Mouse (Mus musculus): ENCODE data around the gene Plxnd1. TPM values are rescaled to one million over a fixed set of nuclear protein-coding genes. Genes with fewer than 3 reads are reported as not detected.

The Plxnd1 gene
- polyA plus RNA-seq, 1 experiment from 2014 or later = 18.8 TPM

- H3K4me3 ChIP-seq (ENCODE audit: low read depth, low read length) = no peak overlapping the region
- no peaks in the 10 kb centered on the region for H3K36me3 ChIP-seq (ENCODE audit: control insufficient read depth, insufficient read depth, low read length)
- no peak for ATAC-seq (ENCODE audit: low FRiP score)
- no peak overlapping the region for H3K4me2 ChIP-seq (replicated peaks; ENCODE audit: low read depth, low read length)
- H3K9ac ChIP-seq (ENCODE audit: low read depth, low read length) = no peak overlapping the region
- H3K4me1 ChIP-seq (replicated peaks; ENCODE audit: control insufficient read depth, insufficient read depth, low read length) = peaks cover 21% of the 10 kb centered on the region
- no peak for DNase-seq (ENCODE audit: low spot score)
- no peaks in the 10 kb centered on the region for H3K9me3 ChIP-seq (ENCODE audit: control insufficient read depth, low read length)
- H3K27me3 ChIP-seq (ENCODE audit: control insufficient read depth, insufficient read depth, low read length) = peaks cover 31% of the 10 kb centered on the region
- WGBS = 70% methylated on average over 4 of the region's 4 CpGs
- H3K27ac ChIP-seq (ENCODE audit: low read depth, low read length) = no peak overlapping the region
These were observed 731 bp upstream of the Plxnd1 start for GRCm38 (mm10) chr6:115995531-115995941.

- no peak for ATAC-seq (ENCODE audit: low FRiP score)
- H3K27ac ChIP-seq (ENCODE audit: low read depth, low read length) = 0 out of 2 replicates have a peak overlapping the region, but pooled peaks have one; percentile 17
- H3K4me3 ChIP-seq (ENCODE audit: low read depth, low read length) = peak overlapping the region; percentile 46
- DNase-seq (ENCODE audit: low spot score) = peak; percentile 50
- WGBS = 2% methylated on average over 84 of the region's 93 CpGs
- no peaks in the 10 kb centered on the region for H3K36me3 ChIP-seq (ENCODE audit: control insufficient read depth, insufficient read depth, low read length)
- peaks cover 31% of the 10 kb centered on the region for H3K27me3 ChIP-seq (ENCODE audit: control insufficient read depth, insufficient read depth, low read length)
- H3K4me2 ChIP-seq (replicated peaks; ENCODE audit: low read depth, low read length) = peak overlapping the region; percentile 84
- peaks cover 21% of the 10 kb centered on the region for H3K4me1 ChIP-seq (replicated peaks; ENCODE audit: control insufficient read depth, insufficient read depth, low read length)
- peak overlapping the region; percentile 40; the same call in 1 of the 2 replicates for H3K9ac ChIP-seq (ENCODE audit: low read depth, low read length)
- H3K9me3 ChIP-seq (ENCODE audit: control insufficient read depth, low read length) = no peaks in the 10 kb centered on the region
These were observed 494 bp downstream of the Plxnd1 start for GRCm38 (mm10) chr6:115994146-115994876.

- peaks cover 31% of the 10 kb centered on the region for H3K27me3 ChIP-seq (ENCODE audit: control insufficient read depth, insufficient read depth, low read length)
- ATAC-seq (ENCODE audit: low FRiP score) = no peak
These were observed 1.2 kb downstream of the Plxnd1 start for GRCm38 (mm10) chr6:115993463-115994145.

GRCm38 (mm10) chr6:115992981-115993380 lies 1.8 kb downstream of the Plxnd1 start:
- Histone ChIP-seq H3K27me3 (ENCODE audit: control insufficient read depth, insufficient read depth, low read length) (peaks cover 31% of the 10 kb centered on the region), H3K9ac (ENCODE audit: low read depth, low read length) (no peak overlapping the region), H3K36me3 (ENCODE audit: control insufficient read depth, insufficient read depth, low read length) (no peaks in the 10 kb centered on the region), H3K9me3 (ENCODE audit: control insufficient read depth, low read length) (no peaks in the 10 kb centered on the region), H3K4me3 (ENCODE audit: low read depth, low read length) (peak overlapping the region; percentile 46), H3K4me2 (replicated peaks; ENCODE audit: low read depth, low read length) (peak overlapping the region; percentile 84), H3K4me1 (replicated peaks; ENCODE audit: control insufficient read depth, insufficient read depth, low read length) (peaks cover 17% of the 10 kb centered on the region), H3K27ac (ENCODE audit: low read depth, low read length) (no peak overlapping the region)
- ATAC-seq (ENCODE audit: low FRiP score) = no peak
- DNase-seq (ENCODE audit: low spot score) = no peak
- 46% methylated on average over 6 of the region's 6 CpGs for WGBS

More at GRCm38 (mm10) chr6:115993463-115994145, 1.2 kb downstream of the Plxnd1 start:
- Histone ChIP-seq H3K36me3 (ENCODE audit: control insufficient read depth, insufficient read depth, low read length) (no peaks in the 10 kb centered on the region), H3K4me3 (ENCODE audit: low read depth, low read length) (peak overlapping the region; percentile 46), H3K4me2 (replicated peaks; ENCODE audit: low read depth, low read length) (peak overlapping the region; percentile 84), H3K4me1 (replicated peaks; ENCODE audit: control insufficient read depth, insufficient read depth, low read length) (peaks cover 21% of the 10 kb centered on the region), H3K27ac (ENCODE audit: low read depth, low read length) (0 out of 2 replicates have a peak overlapping the region, but pooled peaks have one; percentile 17), H3K9me3 (ENCODE audit: control insufficient read depth, low read length) (no peaks in the 10 kb centered on the region), H3K9ac (ENCODE audit: low read depth, low read length) (peak overlapping the region; percentile 40; the same call in 1 of the 2 replicates)
- DNase-seq (ENCODE audit: low spot score) = peak; percentile 58
- WGBS = 3% methylated on average over 83 of the region's 86 CpGs

- WGBS = 24% methylated on average over 10 of the region's 10 CpGs
- no peak for DNase-seq (ENCODE audit: low spot score)
- Histone ChIP-seq H3K27me3 (ENCODE audit: control insufficient read depth, insufficient read depth, low read length) (peaks cover 31% of the 10 kb centered on the region), H3K4me2 (replicated peaks; ENCODE audit: low read depth, low read length) (no peak overlapping the region), H3K4me1 (replicated peaks; ENCODE audit: control insufficient read depth, insufficient read depth, low read length) (peaks cover 17% of the 10 kb centered on the region), H3K9me3 (ENCODE audit: control insufficient read depth, low read length) (no peaks in the 10 kb centered on the region), H3K36me3 (ENCODE audit: control insufficient read depth, insufficient read depth, low read length) (no peaks in the 10 kb centered on the region), H3K9ac (ENCODE audit: low read depth, low read length) (no peak overlapping the region), H3K4me3 (ENCODE audit: low read depth, low read length) (peak overlapping the region; percentile 14; the same call in 1 of the 2 replicates), H3K27ac (ENCODE audit: low read depth, low read length) (no peak overlapping the region)
- no peak for ATAC-seq (ENCODE audit: low FRiP score)
These were observed 2.8 kb downstream of the Plxnd1 start for GRCm38 (mm10) chr6:115991881-115992620.

- Histone ChIP-seq H3K27me3 (ENCODE audit: control insufficient read depth, insufficient read depth, low read length) (peaks cover 31% of the 10 kb centered on the region), H3K9me3 (ENCODE audit: control insufficient read depth, low read length) (no peaks in the 10 kb centered on the region), H3K4me2 (replicated peaks; ENCODE audit: low read depth, low read length) (no peak overlapping the region), H3K4me3 (ENCODE audit: low read depth, low read length) (peak overlapping the region; percentile 14; the same call in 1 of the 2 replicates), H3K9ac (ENCODE audit: low read depth, low read length) (no peak overlapping the region), H3K4me1 (replicated peaks; ENCODE audit: control insufficient read depth, insufficient read depth, low read length) (peaks cover 17% of the 10 kb centered on the region), H3K36me3 (ENCODE audit: control insufficient read depth, insufficient read depth, low read length) (no peaks in the 10 kb centered on the region), H3K27ac (ENCODE audit: low read depth, low read length) (no peak overlapping the region)
- WGBS = 32% methylated on average over 13 of the region's 13 CpGs
- no peak for ATAC-seq (ENCODE audit: low FRiP score)
- no peak for DNase-seq (ENCODE audit: low spot score)
These were observed 3.5 kb downstream of the Plxnd1 start for GRCm38 (mm10) chr6:115991108-115991880.

GRCm38 (mm10) chr6:115990479-115990878 lies 4.3 kb downstream of the Plxnd1 start:
- Histone ChIP-seq H3K9me3 (ENCODE audit: control insufficient read depth, low read length) (no peaks in the 10 kb centered on the region), H3K36me3 (ENCODE audit: control insufficient read depth, insufficient read depth, low read length) (no peaks in the 10 kb centered on the region), H3K4me3 (ENCODE audit: low read depth, low read length) (no peak overlapping the region), H3K27me3 (ENCODE audit: control insufficient read depth, insufficient read depth, low read length) (peaks cover 28% of the 10 kb centered on the region), H3K4me1 (replicated peaks; ENCODE audit: control insufficient read depth, insufficient read depth, low read length) (peaks cover 17% of the 10 kb centered on the region), H3K9ac (ENCODE audit: low read depth, low read length) (no peak overlapping the region), H3K27ac (ENCODE audit: low read depth, low read length) (no peak overlapping the region), H3K4me2 (replicated peaks; ENCODE audit: low read depth, low read length) (no peak overlapping the region)
- no peak for ATAC-seq (ENCODE audit: low FRiP score)
- 85% methylated on average over 9 of the region's 9 CpGs for WGBS
- no peak for DNase-seq (ENCODE audit: low spot score)

GRCm38 (mm10) chr6:115990056-115990455 lies 4.7 kb downstream of the Plxnd1 start:
- 92% methylated on average over 3 of the region's 3 CpGs for WGBS
- ATAC-seq (ENCODE audit: low FRiP score) (no peak), DNase-seq (ENCODE audit: low spot score) (no peak)
- Histone ChIP-seq H3K4me1 (replicated peaks; ENCODE audit: control insufficient read depth, insufficient read depth, low read length) (peaks cover 20% of the 10 kb centered on the region), H3K4me3 (ENCODE audit: low read depth, low read length) (no peak overlapping the region), H3K36me3 (ENCODE audit: control insufficient read depth, insufficient read depth, low read length) (no peaks in the 10 kb centered on the region), H3K9ac (ENCODE audit: low read depth, low read length) (no peak overlapping the region), H3K27ac (ENCODE audit: low read depth, low read length) (no peak overlapping the region), H3K9me3 (ENCODE audit: control insufficient read depth, low read length) (no peaks in the 10 kb centered on the region), H3K27me3 (ENCODE audit: control insufficient read depth, insufficient read depth, low read length) (peaks cover 28% of the 10 kb centered on the region), H3K4me2 (replicated peaks; ENCODE audit: low read depth, low read length) (no peak overlapping the region)

Measured in hindbrain, embryonic 11.5 days (tissue).